Mouse (Mus musculus) midbrain, embryonic 10.5 days (tissue): ENCODE measurements at regions not wholly inside any gene's neighbourhood (a gene's known extent, or its start where the extent isn't known, plus 50 kb on each side); places are given as distances from the start of the nearest gene placed in this dataset.

Experiments used
- DNase-seq: peaks from one replicate; pipeline ENCODE4 v3.0.0-alpha.2; 2017; ENCODE audit warnings: low spot score
- H3K27ac ChIP-seq: fragments of 300-500 bp; sonication (generic); replicated peaks from 2 replicates; pipeline ENCODE4 v1.5.1; 2016; ENCODE audit warnings: mild to moderate bottlenecking
- H3K27me3 ChIP-seq: fragments of 300-500 bp; sonication (generic); 2 replicates; pipeline ENCODE4 v1.6.1; 2016; ENCODE audit warnings: low read depth, mild to moderate bottlenecking; ENCODE audit not compliant: poor library complexity, severe bottlenecking
- H3K36me3 ChIP-seq: fragments of 300-500 bp; sonication (generic); 2 replicates; pipeline ENCODE4 v1.6.1; 2016; ENCODE audit warnings: mild to moderate bottlenecking, moderate library complexity
- H3K4me1 ChIP-seq: fragments of 300-500 bp; sonication (generic); 2 replicates; pipeline ENCODE4 v1.6.1; 2016
- H3K4me3 ChIP-seq: fragments of 300-500 bp; sonication (generic); 2 replicates; pipeline ENCODE4 v1.5.1; 2016; ENCODE audit warnings: mild to moderate bottlenecking, moderate library complexity
- H3K9me3 ChIP-seq: fragments of 300-500 bp; sonication (generic); replicated peaks from 2 replicates; pipeline ENCODE4 v1.6.1; 2016; ENCODE audit warnings: mild to moderate bottlenecking
- WGBS: fragments of 180-500 bp; shearing (Covaris S2); methylation state at CpG from one replicate; pipeline ENCODE4 v1.1.7; 2016; 5-methylcytosine and 5-hydroxymethylcytosine counted together

- H3K36me3 ChIP-seq: no peaks in the 10 kb centered on the region
- H3K27me3 ChIP-seq: no peaks in the 10 kb centered on the region
- no peaks in the 10 kb centered on the region for H3K4me1 ChIP-seq
- H3K9me3 ChIP-seq: no peaks in the 10 kb centered on the region
- no peak for DNase-seq
- H3K27ac ChIP-seq: no peak overlapping the region
- no peak overlapping the region for H3K4me3 ChIP-seq
- 93% methylated on average over 2 of the region's 2 CpGs for WGBS
These were observed 71.7 kb upstream of the Trabd2b start for GRCm38 (mm10) chr4:114334850-114335249.

GRCm38 (mm10) chr4:114336029-114336746, 70.3 kb upstream of the Trabd2b start:
- H3K27me3 ChIP-seq: no peaks in the 10 kb centered on the region
- H3K4me3 ChIP-seq: no peak overlapping the region
- no peak overlapping the region for H3K27ac ChIP-seq
- H3K36me3 ChIP-seq: no peaks in the 10 kb centered on the region
- no peaks in the 10 kb centered on the region for H3K4me1 ChIP-seq
- DNase-seq: no peak
- 86% methylated on average over 4 of the region's 4 CpGs for WGBS
- no peaks in the 10 kb centered on the region for H3K9me3 ChIP-seq

DNA sequence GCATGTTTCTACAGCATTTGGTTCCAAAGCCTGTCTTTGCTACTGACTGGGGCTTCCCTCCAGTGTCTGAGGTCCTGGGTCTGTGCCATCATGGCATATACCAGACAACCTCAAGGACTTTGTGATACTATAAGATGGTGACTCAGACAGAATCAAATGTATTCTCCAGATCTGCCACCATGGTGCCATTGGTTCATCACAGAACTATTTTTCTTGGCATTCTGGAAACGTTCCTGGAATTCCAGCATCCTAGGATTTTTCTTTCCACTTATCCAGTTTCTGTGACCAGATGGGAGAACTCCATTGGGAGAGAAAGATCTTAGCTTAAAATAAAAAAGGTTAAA, 69.8 kb upstream of the Trabd2b start:
- H3K36me3 ChIP-seq: no peaks in the 10 kb centered on the region

GRCm38 (mm10) chr4:114339793-114340192, 66.7 kb upstream of the Trabd2b start:
- H3K36me3 ChIP-seq: no peaks in the 10 kb centered on the region
- H3K4me3 ChIP-seq: no peak overlapping the region
- no peaks in the 10 kb centered on the region for H3K4me1 ChIP-seq
- H3K27me3 ChIP-seq: no peaks in the 10 kb centered on the region
- H3K27ac ChIP-seq: no peak overlapping the region
- 71% methylated on average over 5 of the region's 5 CpGs for WGBS
- no peak for DNase-seq
- H3K9me3 ChIP-seq: no peaks in the 10 kb centered on the region

More for the DNA sequence above, 69.8 kb upstream of the Trabd2b start:
- H3K9me3 ChIP-seq: no peaks in the 10 kb centered on the region
- H3K27ac ChIP-seq: no peak overlapping the region
- WGBS: 82% methylated on average over 1 of the region's 1 CpGs
- no peaks in the 10 kb centered on the region for H3K27me3 ChIP-seq
- no peak overlapping the region for H3K4me3 ChIP-seq
- H3K4me1 ChIP-seq: no peaks in the 10 kb centered on the region
- no peak for DNase-seq

DNA sequence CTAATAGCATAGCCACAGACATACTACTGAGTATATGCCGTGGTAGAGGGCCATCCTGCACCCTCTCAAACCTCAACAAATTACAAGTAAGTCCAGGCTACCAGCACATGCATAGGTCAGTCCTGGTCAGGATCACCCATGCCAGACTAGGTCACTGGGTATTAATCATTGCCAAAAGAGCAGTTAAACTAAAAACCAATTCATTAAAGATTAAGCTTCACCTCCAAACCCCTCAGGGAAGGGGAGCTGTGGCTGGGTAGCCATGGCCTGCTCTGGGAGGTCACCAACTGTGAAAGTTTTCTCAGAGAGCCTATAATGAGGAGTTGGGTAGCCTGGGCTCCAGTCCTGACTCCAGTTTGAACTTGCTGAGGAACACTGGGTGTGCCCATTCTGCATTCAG, 61.4 kb upstream of the Trabd2b start:
- Histone ChIP-seq H3K4me1 (no peaks in the 10 kb centered on the region), H3K9me3 (no peaks in the 10 kb centered on the region), H3K4me3 (no peak overlapping the region), H3K27ac (no peak overlapping the region), H3K36me3 (no peaks in the 10 kb centered on the region), H3K27me3 (no peaks in the 10 kb centered on the region)
- WGBS: 62% methylated on average over 1 of the region's 1 CpGs
- no peak for DNase-seq

GRCm38 (mm10) chr4:114346068-114346747, 60.3 kb upstream of the Trabd2b start:
- H3K27ac ChIP-seq: no peak overlapping the region
- H3K9me3 ChIP-seq: no peaks in the 10 kb centered on the region
- H3K27me3 ChIP-seq: no peaks in the 10 kb centered on the region
- no peaks in the 10 kb centered on the region for H3K36me3 ChIP-seq
- no peaks in the 10 kb centered on the region for H3K4me1 ChIP-seq
- 0% methylated on average over 2 of the region's 2 CpGs for WGBS
- no peak overlapping the region for H3K4me3 ChIP-seq
- peak; percentile 17 for DNase-seq

DNA sequence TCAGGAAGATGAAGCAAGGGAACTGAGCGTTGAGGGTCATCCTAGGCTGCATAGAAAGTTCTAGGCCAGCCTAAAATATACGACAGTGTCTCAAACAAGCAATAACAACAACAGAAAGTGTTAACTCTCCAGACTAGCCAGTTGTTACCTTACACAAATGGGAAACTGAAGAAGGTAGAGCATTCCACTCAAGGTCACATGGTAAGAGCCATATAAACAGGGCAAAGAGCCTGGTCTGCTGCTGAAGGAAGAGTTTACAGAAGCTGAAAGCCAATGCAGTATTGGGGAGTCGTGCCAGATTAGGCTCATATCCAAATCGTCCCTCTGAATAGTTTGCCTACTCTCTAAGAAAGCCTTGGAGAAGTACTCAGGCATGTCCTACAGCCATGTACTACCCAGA, 59.6 kb upstream of the Trabd2b start:
- no peaks in the 10 kb centered on the region for H3K27me3 ChIP-seq
- no peaks in the 10 kb centered on the region for H3K36me3 ChIP-seq
- H3K4me1 ChIP-seq: no peaks in the 10 kb centered on the region
- no peak overlapping the region for H3K4me3 ChIP-seq
- H3K9me3 ChIP-seq: no peaks in the 10 kb centered on the region
- WGBS: 78% methylated on average over 4 of the region's 4 CpGs
- no peak for DNase-seq
- H3K27ac ChIP-seq: no peak overlapping the region

- Histone ChIP-seq H3K27ac (no peak overlapping the region), H3K27me3 (no peaks in the 10 kb centered on the region), H3K4me3 (no peak overlapping the region), H3K36me3 (no peaks in the 10 kb centered on the region), H3K4me1 (no peaks in the 10 kb centered on the region), H3K9me3 (no peaks in the 10 kb centered on the region)
- no peak for DNase-seq
- WGBS: 83% methylated on average over 8 of the region's 8 CpGs
These were observed 56.9 kb upstream of the Trabd2b start for GRCm38 (mm10) chr4:114349601-114350000.

GRCm38 (mm10) chr4:114351282-114351681, 55.2 kb upstream of the Trabd2b start:
- Histone ChIP-seq H3K4me1 (no peaks in the 10 kb centered on the region), H3K36me3 (no peaks in the 10 kb centered on the region), H3K27me3 (no peaks in the 10 kb centered on the region), H3K9me3 (no peaks in the 10 kb centered on the region), H3K4me3 (no peak overlapping the region), H3K27ac (no peak overlapping the region)
- 83% methylated on average over 1 of the region's 1 CpGs for whole genome bisulfite sequencing
- DNase-seq: no peak

- WGBS: 83% methylated on average over 2 of the region's 2 CpGs
- Histone ChIP-seq H3K27ac (no peak overlapping the region), H3K36me3 (no peaks in the 10 kb centered on the region), H3K4me3 (no peak overlapping the region), H3K27me3 (no peaks in the 10 kb centered on the region), H3K9me3 (no peaks in the 10 kb centered on the region), H3K4me1 (no peaks in the 10 kb centered on the region)
- DNase-seq: no peak
These were observed 53.5 kb upstream of the Trabd2b start for GRCm38 (mm10) chr4:114353058-114353457.
